Mouse (Mus musculus) stomach, postnatal 0 days (tissue): ENCODE measurements around the gene Dlg2.

Experiments used
- CTCF ChIP-seq: IDR thresholded peaks from 2 replicates; pipeline ENCODE4 v1.5.1; 2016; ENCODE audit warnings: antibody characterized with exemption, low read depth, mild to moderate bottlenecking, moderate library complexity
- EP300 ChIP-seq: optimal IDR thresholded peaks from 2 replicates; pipeline ENCODE3; 2016; ENCODE audit warnings: antibody characterized with exemption

DNA sequence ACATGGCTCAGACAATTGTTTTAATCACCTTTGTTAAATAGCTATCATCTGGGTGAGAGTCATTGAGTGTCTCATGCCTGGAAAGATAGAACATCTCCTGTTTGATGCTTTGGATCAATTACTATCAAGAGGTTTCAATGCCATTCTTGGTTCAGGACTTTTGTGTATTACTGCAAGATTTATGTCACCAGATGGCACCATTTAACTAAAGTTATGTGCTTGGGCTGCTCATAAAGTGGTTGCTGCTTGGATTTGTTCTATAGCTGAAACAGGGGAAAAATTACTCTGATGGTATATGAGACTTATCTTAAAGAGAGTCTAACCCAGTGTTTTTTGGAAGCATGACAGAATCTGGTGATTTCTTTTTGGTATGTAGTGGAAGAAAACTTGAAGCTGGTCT, 35.8 kb downstream of the Dlg2 start:
- TF ChIP-seq EP300 (no peak), CTCF (peak; percentile 69)
